Mouse (Mus musculus) kidney, adult 2 months (tissue): ENCODE measurements around the gene Nabp2.

Experiments
- CTCF ChIP-seq: fragments of 200-500 bp; conservative IDR thresholded peaks from 2 replicates; pipeline ENCODE4 v1.5.1; 2011; ENCODE audit warnings: low read depth, mild to moderate bottlenecking, control low read depth, low read length, moderate library complexity, mixed read lengths; ENCODE audit not compliant: insufficient read depth, insufficient read length
- POLR2A ChIP-seq: fragments of 200-500 bp; IDR thresholded peaks from one replicate; pipeline ENCODE4 v1.6.1; 2011; ENCODE audit warnings: low read depth, low read length, control low read depth

DNA sequence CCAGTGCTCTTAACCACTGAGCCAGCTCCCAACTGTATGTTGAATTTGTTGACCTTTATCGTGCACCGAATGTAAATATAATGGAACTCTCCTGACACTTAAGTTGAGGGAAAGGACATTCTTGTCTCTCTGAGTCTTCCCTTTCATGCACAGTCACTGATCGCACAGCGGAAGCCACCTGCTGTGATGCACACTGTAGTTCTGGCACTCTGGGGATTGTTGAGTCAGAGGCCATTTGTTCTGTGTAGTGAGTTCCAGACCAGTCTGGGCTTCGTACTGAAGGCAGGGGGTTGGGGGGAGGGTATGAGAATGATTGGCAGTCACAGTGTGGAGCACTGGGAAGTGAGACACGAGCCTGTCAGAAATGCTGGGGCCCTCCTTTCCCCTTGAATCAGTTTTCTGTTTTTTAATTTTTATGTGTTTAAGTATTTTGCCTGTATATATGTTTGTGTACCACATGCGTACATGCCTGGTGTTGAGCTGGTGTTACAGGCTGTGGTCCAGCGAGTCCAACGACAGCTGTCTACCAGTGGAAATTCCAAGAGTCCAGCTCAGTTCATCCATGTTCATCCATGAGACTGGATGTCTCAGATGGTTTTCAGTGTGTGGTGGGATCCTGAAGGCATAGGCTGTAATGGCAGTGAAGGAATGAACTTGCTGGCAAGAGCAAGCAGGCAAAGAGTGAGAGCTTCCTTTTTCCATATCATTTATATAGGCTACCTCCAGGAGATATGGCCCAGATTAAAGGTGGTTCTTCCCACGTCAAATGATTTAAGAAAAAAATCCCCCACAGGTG lies 30.2 kb upstream of the Nabp2 start:
- TF ChIP-seq POLR2A = no peak
- TF ChIP-seq CTCF = no peak
